Mouse (Mus musculus) ES-E14 (cell line): Measurements from ENCODE around the gene Mapkapk3.

ENCODE experiments used
- CHD2 ChIP-seq: IDR thresholded peaks from 2 replicates; pipeline ENCODE4 v1.6.1; 2014; ENCODE audit warnings: mild to moderate bottlenecking, low read depth, low read length, inconsistent platforms
- HCFC1 ChIP-seq: IDR thresholded peaks from 2 replicates; pipeline ENCODE4 v1.6.1; 2012; ENCODE audit warnings: low read length, inconsistent platforms, borderline replicate concordance; ENCODE audit not compliant: insufficient read depth
- ZC3H11A ChIP-seq: IDR thresholded peaks from 2 replicates; pipeline ENCODE4 v1.6.1; 2012; ENCODE audit warnings: low read depth, mild to moderate bottlenecking, inconsistent platforms, low read length, borderline replicate concordance
- ZNF384 ChIP-seq: IDR thresholded peaks from 2 replicates; pipeline ENCODE4 v1.6.1; 2012; ENCODE audit warnings: low read depth, low read length, inconsistent platforms

GRCm38 (mm10) chr9:107288105-107288650, 1.5 kb downstream of the Mapkapk3 start:
- TF ChIP-seq ZC3H11A (no peak), ZNF384 (no peak), HCFC1 (no peak), CHD2 (no peak)
